Mouse (Mus musculus) left cerebral cortex, postnatal 10 days (tissue): ENCODE results near the gene Pld1. TPM values are rescaled to one million over a fixed set of nuclear protein-coding genes. Genes with fewer than 3 reads are reported as not detected.

Source experiments
- DNase-seq, 2 experiments: peaks; one replicate each; pipeline ENCODE4 v3.0.0; 2021 to 2022; ENCODE audit warnings: low spot score in 2 of 2, mixed read lengths in 1 of 2; ENCODE audit errors: extremely low spot score in 1 of 2
- intact Hi-C: fragments of 180-260 bp; cut with DNase I; formaldehyde crosslinking; loops from one replicate; pipeline ENCODE4 v1.15.1; 2025
- total RNA-seq, 2 experiments: library from RNA; stranded (reverse); gene quantifications; 2 replicates each; pipeline ENCODE4 v1.2.3; 2021

The Pld1 gene
- total RNA-seq, 2 experiments from 2014 or later, result 7.1 to 10.8 TPM

DNA sequence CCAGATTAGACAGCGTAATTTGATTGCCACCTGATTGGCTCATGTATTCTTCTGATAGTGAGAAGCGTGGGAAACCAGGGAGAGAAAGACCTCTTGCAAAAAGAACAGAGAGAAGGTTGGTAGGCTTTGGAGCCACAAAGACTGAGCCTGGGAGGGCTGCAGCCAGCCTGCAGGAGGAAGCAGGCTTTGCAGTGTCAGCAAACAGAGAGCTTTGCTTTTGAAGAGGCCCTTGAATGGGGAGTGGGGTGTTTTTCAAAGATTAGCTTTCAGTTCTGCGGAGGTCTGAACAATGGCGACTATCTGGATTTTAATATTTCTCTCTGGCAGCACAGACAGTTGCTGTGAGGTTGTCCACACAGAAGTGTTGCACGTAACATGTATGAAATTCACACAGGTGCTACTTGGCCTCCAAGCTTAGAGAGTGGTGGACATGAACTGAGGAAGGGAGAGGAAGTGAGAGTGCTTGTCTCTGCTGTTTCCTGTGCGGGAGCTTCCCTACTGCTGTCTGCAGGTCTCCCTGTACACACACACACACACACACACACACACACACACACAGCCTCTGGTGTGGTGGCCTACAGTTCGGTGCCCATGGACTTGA is 93.2 kb downstream of the Pld1 start:
- intact Hi-C loops, result no loop called here
- DNase-seq, result peak; percentile 24 to 38

GRCm38 (mm10) chr3:28033898-28034297 is 95.4 kb downstream of the Pld1 start:
- intact Hi-C loops, result no loop called here

DNA sequence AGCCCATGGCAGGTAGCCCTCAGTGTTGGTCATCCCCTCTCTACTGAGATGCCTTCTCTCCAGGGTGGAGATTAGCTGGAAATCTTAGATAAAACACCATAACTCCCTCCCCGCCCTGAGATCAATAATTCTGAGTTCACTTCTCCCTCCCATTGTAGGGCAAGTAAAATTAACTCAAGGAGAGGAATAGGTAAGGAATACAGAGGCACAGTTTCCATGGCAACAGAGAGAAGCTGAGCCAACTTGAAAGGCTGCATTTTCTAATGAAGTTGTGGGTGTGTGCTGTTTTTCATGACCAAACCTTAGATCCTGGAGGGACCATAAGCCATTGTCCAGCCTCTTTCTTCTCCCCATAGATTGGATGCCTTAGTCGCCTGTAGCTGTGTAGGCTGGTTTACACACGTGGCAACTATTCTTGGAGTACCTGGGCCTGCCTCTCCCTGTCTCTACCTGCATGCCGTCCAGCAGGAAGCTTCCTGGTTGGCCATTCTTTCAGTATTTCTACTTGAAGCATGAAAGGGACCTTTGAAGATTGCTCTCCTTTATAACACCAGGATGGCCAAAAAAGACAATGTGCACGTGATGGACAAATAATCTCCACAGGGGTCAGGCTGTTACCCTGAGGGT is 96.3 kb downstream of the Pld1 start:
- no peak for DNase-seq
- intact Hi-C loops, result no loop called here

More at GRCm38 (mm10) chr3:28033898-28034297, 95.4 kb downstream of the Pld1 start:
- DNase-seq, result no peak

GRCm38 (mm10) chr3:28037320-28037932 is 98.9 kb downstream of the Pld1 start:
- DNase-seq, result no peak
- intact Hi-C loops, result no loop called here

DNA sequence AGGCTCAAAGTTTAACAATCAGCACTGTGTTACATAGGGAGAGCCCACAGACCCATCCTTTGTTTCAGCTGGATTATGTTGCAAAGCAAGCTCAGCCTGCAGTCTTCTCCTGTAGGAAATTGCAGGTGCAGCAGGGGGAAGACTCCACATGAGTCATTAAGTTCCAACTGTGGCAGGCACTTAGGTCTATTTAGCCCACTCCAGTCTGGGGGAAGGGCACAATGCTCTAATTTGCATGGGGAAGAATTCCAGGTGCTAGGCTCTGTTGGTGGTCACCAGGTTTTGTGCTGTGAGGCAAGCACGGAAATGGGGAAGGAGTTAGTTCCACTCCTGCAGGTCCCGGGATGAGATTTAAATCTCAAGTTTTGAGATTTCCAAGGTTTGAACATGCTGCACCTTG is 99.6 kb downstream of the Pld1 start:
- intact Hi-C loops, result no loop called here
- no peak for DNase-seq

DNA sequence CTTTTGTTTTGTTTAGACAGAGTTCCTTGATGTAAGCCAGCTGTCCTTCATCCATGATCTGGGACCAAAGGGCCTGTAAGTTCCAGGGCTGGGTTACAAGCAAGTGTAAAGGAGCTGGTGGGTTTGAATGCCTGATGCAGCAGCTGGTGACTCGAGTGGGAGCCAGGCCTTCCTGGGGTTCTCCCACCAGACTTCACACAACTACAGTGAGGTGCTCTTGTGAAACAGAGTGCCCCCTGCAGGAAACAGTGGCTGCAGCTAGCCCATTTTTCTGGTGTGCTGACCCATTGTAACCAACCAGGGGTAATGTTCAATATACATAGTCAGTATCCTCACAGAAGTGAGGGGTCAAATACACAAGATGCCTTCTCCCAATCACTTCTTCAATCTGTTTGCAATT is 101.3 kb downstream of the Pld1 start:
- DNase-seq, result peak in 1 of 2 experiments; percentile 41
- intact Hi-C loops, result no loop called here

GRCm38 (mm10) chr3:28041236-28041635 is 102.7 kb downstream of the Pld1 start:
- no peak for DNase-seq
- intact Hi-C loops, result no loop called here

- no peak for DNase-seq
- intact Hi-C loops, result no loop called here
These were observed 103.9 kb downstream of the Pld1 start for GRCm38 (mm10) chr3:28042366-28042765.

GRCm38 (mm10) chr3:28047599-28047998 is 109.1 kb downstream of the Pld1 start:
- intact Hi-C loops, result no loop called here
- DNase-seq, result no peak

GRCm38 (mm10) chr3:28049526-28049925 is 111.0 kb downstream of the Pld1 start:
- DNase-seq, result no peak
- intact Hi-C loops, result no loop called here

DNA sequence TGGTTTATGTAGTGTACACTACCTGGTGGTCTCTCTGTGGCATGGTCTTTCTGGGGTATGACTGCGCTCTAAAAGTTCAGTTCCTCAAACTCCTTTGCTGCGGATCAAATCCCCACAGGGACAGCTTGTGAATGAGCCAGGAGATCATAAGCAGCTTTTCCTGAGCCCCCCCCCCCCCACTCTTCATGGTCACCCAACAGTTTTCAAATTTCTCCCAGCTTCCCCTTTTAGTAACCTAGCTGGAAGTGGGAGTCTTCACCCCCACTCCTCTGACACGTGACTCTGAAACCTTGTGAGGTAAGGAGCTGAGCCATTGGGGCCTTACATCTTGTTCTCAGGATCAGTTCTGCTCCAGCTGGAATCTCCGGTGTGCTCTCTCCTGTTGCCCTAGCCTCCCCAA is 114.6 kb downstream of the Pld1 start:
- intact Hi-C loops, result no loop called here
- DNase-seq, result no peak

- no peak for DNase-seq
- intact Hi-C loops, result no loop called here
These were observed 122.2 kb downstream of the Pld1 start for GRCm38 (mm10) chr3:28060713-28061112.

DNA sequence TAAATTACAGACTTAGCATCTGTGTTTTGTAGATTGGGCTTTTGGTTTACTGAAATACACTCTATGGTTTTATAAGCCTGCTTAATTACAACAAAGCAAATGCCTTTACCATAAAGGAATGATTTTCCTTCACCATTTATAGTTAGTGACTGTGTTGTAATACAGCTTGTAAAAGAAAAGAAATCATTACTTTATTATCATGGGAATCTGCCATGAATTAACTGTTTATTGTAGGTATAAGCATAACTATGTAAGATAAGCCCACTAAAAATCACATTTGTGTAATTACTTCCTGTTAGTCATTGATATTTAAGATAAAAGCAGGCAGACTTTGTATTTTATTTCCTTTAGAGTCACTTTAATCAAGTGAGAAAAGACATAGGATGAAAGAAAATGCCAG is 122.7 kb downstream of the Pld1 start:
- no peak for DNase-seq
- intact Hi-C loops, result no loop called here

GRCm38 (mm10) chr3:28079211-28079610 is 140.7 kb downstream of the Pld1 start:
- no peak for DNase-seq
- intact Hi-C loops, result no loop called here

DNA sequence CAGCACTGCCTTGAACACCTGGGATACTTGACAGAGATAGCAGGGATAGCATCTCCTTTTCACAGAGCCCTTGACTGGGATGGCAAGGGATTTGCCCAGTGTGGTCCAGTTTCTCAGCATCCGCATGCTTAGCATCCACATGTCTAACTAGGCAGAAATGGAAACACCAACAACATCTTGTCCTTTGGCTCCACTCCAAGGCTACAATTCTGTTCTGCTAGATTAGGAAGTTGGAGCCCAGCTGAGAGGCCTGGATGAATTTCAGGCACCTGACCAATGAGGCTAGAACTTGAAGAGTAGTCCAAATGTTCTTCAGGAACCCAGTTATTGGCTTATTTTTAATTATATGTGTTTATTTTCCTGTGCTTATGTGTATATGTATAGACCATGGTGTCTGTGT is 141.6 kb downstream of the Pld1 start:
- no peak for DNase-seq
- intact Hi-C loops, result no loop called here

- DNase-seq, result no peak
- intact Hi-C loops, result no loop called here
These were observed 142.5 kb downstream of the Pld1 start for GRCm38 (mm10) chr3:28081012-28081411.

- DNase-seq, result no peak
- intact Hi-C loops, result no loop called here
These were observed 144.7 kb downstream of the Pld1 start for GRCm38 (mm10) chr3:28083218-28083617.

- DNase-seq, result no peak
- intact Hi-C loops, result no loop called here
These were observed 145.8 kb downstream of the Pld1 start for GRCm38 (mm10) chr3:28084281-28084680.

DNA sequence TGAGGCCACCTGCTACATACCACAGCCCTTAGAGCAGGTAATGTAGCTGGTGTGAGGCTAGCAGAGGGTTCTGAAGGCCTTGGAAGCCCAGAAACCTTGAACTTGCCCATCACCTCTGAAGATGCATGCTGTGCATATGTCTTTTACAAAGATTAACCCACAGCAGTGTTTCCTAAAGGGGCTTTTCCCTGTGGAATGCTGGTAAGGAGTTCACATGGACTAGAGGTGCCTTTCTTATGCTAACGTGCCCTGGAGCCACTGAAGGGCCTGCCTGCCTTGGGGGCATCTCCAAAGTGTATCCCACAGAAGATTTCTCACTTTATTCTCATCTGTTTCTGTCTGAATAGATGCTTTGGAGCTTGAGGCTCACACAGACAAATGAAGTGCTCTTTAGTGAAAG is 152.8 kb downstream of the Pld1 start:
- intact Hi-C loops, result no loop called here

GRCm38 (mm10) chr3:28091741-28092140 is 153.2 kb downstream of the Pld1 start:
- intact Hi-C loops, result no loop called here
- no peak for DNase-seq

More for the DNA sequence above, 152.8 kb downstream of the Pld1 start:
- no peak for DNase-seq
